Mouse (Mus musculus): Measurements from ENCODE around the gene Znhit1. TPM values are rescaled to one million over a fixed set of nuclear protein-coding genes. Genes with fewer than 3 reads are reported as not detected.
"Not testable (repeated sequence)": the region's sequence is repeated elsewhere in the genome, so short reads cannot be mapped to it uniquely, and the experiment has no call there.

The Znhit1 gene
- total and polyA plus RNA-seq, 2 experiments from 2014 or later, result 45.6 to 77.0 TPM

DNA sequence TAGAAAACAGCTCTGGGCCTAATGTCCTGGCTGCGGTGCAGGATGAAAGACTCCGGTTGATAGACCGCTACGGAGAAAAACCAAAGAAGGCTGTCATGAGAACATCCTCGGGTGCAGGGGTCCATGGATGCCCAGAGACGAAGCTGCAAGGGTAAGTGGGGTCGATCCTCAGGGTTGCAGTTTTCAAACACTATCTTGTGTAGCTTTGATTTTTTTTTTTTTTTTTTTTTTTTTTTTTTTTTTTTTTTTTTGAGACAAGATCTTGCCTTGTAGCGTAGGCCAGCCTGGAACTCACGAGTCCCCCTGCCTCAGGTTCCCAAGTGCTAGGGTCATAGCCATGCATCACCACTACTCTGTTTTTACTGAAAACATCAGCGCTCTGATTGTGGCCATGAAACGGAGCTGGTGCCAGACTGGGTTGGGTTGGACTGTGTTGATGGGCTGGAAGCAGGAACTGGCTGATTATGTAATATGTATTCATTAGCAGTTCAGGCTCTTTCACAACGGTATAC, 34.3 kb downstream of the Znhit1 start:
- DNase-seq (ENCODE audit: low spot score) (peak; percentile 58), ATAC-seq (ENCODE audit: insufficient read depth, low read depth) (peak; percentile 3; the same call in 1 of the 2 replicates)
- H3K27me3 ChIP-seq (ENCODE audit: control insufficient read depth, insufficient read depth, low read length), result no peaks in the 10 kb centered on the region
- H3K27ac ChIP-seq (ENCODE audit: low read depth), result peak overlapping the region; percentile 58
- peaks cover 7% of the 10 kb centered on the region; the same call in 1 of the 2 replicates for H3K36me3 ChIP-seq (replicated peaks; ENCODE audit: control insufficient read depth, insufficient read depth, low read length)
- no peaks in the 10 kb centered on the region for H3K9me3 ChIP-seq (replicated peaks; ENCODE audit: control insufficient read depth, low read length)
- TF ChIP-seq EP300 (IDR thresholded peaks at IDR 0.05; ENCODE audit: low read depth) (no peak), CTCF (IDR thresholded peaks at IDR 0.05; ENCODE audit: low read depth) (no peak)
- 4% methylated on average over 12 of the region's 12 CpGs for WGBS
- peaks cover 6% of the 10 kb centered on the region for H3K4me1 ChIP-seq (ENCODE audit: control insufficient read depth, insufficient read depth)
- peak overlapping the region; percentile 64 for H3K9ac ChIP-seq (replicated peaks; ENCODE audit: low read depth, low read length)
- peak overlapping the region; percentile 61 for H3K4me2 ChIP-seq (ENCODE audit: low read depth, low read length)
- peak overlapping the region; percentile 62 for H3K4me3 ChIP-seq (ENCODE audit: low read depth, low read length)

DNA sequence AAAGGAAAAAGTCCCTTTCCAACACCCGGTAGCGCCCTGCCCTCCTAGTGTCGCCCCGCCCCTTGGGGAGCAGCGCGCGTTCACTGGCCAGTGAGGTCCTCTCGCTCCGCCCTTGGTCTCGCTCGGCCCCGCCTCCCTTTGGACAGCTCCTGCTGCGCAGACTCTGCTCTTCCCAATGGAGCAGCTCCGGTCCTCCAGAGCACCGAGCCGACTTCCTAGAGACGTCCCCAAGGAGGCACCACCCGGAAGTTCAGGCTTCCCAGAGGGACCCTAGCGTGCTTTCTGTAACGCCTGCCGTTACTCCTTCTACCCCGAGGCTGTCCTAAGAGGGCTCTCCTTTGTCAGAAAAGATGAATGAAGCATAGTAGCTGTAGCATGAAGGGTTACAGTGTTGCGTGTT, 34.8 kb downstream of the Znhit1 start, which contains the start of gene Fis1:
Gene Fis1, plus strand, starts transcription at position 261 of the 400 bp plus-strand sequence.
- H3K4me2 ChIP-seq (ENCODE audit: low read depth, low read length), result peak within 1 kb of the TSS; percentile 61
- peaks cover 7% of the 10 kb centered on the region; the same call in 1 of the 2 replicates for H3K36me3 ChIP-seq (replicated peaks; ENCODE audit: control insufficient read depth, insufficient read depth, low read length)
- no peak for TF ChIP-seq CTCF (IDR thresholded peaks at IDR 0.05; ENCODE audit: low read depth)
- TF ChIP-seq EP300 (IDR thresholded peaks at IDR 0.05; ENCODE audit: low read depth), result no peak
- no peaks in the 10 kb centered on the region for H3K9me3 ChIP-seq (replicated peaks; ENCODE audit: control insufficient read depth, low read length)
- peak; percentile 98 for DNase-seq (ENCODE audit: low spot score)
- peaks cover 6% of the 10 kb centered on the region for H3K4me1 ChIP-seq (ENCODE audit: control insufficient read depth, insufficient read depth)
- peak; percentile 100 for ATAC-seq (ENCODE audit: insufficient read depth, low read depth)
- WGBS, result under 1% methylated on average over 23 of the region's 23 CpGs
- H3K27me3 ChIP-seq (ENCODE audit: control insufficient read depth, insufficient read depth, low read length), result no peaks in the 10 kb centered on the region
- peak within 1 kb of the TSS; percentile 62 for H3K4me3 ChIP-seq (ENCODE audit: low read depth, low read length)
- H3K27ac ChIP-seq (ENCODE audit: low read depth), result peak within 1 kb of the TSS; percentile 58
- peak within 1 kb of the TSS; percentile 64 for H3K9ac ChIP-seq (replicated peaks; ENCODE audit: low read depth, low read length)

GRCm38 (mm10) chr5:136952153-136952552, 35.7 kb downstream of the Znhit1 start:
- no peaks in the 10 kb centered on the region for H3K9me3 ChIP-seq (replicated peaks; ENCODE audit: control insufficient read depth, low read length)
- DNase-seq (ENCODE audit: low spot score) (no peak), ATAC-seq (ENCODE audit: insufficient read depth, low read depth) (no peak)
- H3K9ac ChIP-seq (replicated peaks; ENCODE audit: low read depth, low read length), result no peak overlapping the region
- H3K4me3 ChIP-seq (ENCODE audit: low read depth, low read length), result no peak overlapping the region
- H3K27ac ChIP-seq (ENCODE audit: low read depth), result no peak overlapping the region
- peaks cover 6% of the 10 kb centered on the region for H3K4me1 ChIP-seq (ENCODE audit: control insufficient read depth, insufficient read depth)
- TF ChIP-seq CTCF (IDR thresholded peaks at IDR 0.05; ENCODE audit: low read depth) (no peak), EP300 (IDR thresholded peaks at IDR 0.05; ENCODE audit: low read depth) (no peak)
- no peaks in the 10 kb centered on the region for H3K27me3 ChIP-seq (ENCODE audit: control insufficient read depth, insufficient read depth, low read length)
- 0 out of 2 replicates have a peak, but pooled peaks cover under 1% of the 10 kb centered on the region for H3K36me3 ChIP-seq (replicated peaks; ENCODE audit: control insufficient read depth, insufficient read depth, low read length)
- no peak overlapping the region; the same call in 1 of the 2 replicates for H3K4me2 ChIP-seq (ENCODE audit: low read depth, low read length)
- WGBS, result 52% methylated on average over 4 of the region's 4 CpGs

DNA sequence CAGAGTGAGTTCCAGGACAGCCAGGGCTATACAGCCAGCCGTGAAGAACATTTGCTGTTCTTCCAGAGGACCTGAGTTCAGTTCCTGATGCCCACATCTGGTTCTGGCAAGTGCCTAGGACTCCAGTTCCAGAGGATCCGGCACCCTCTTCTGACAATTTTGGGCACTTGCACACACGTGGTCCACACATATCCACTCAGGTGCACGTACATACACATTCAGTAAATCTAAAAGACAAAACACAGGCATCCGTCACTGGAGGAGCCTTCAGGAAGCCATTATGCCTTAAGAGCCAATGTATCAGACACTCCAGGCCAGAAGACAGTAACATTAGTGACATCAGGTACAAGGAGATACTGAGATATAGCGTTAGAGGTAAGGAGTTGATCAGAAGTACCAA, 37.3 kb downstream of the Znhit1 start:
- Histone ChIP-seq H3K27ac (ENCODE audit: low read depth) (no peak overlapping the region), H3K4me3 (ENCODE audit: low read depth, low read length) (no peak overlapping the region), H3K4me1 (ENCODE audit: control insufficient read depth, insufficient read depth) (peaks cover 6% of the 10 kb centered on the region), H3K9ac (replicated peaks; ENCODE audit: low read depth, low read length) (no peak overlapping the region), H3K36me3 (replicated peaks; ENCODE audit: control insufficient read depth, insufficient read depth, low read length) (no peaks in the 10 kb centered on the region), H3K4me2 (ENCODE audit: low read depth, low read length) (no peak overlapping the region), H3K27me3 (ENCODE audit: control insufficient read depth, insufficient read depth, low read length) (no peaks in the 10 kb centered on the region), H3K9me3 (replicated peaks; ENCODE audit: control insufficient read depth, low read length) (no peaks in the 10 kb centered on the region)
- no peak for DNase-seq (ENCODE audit: low spot score)
- WGBS, result 81% methylated on average over 6 of the region's 6 CpGs
- TF ChIP-seq EP300 (IDR thresholded peaks at IDR 0.05; ENCODE audit: low read depth) (no peak), CTCF (IDR thresholded peaks at IDR 0.05; ENCODE audit: low read depth) (no peak)
- no peak for ATAC-seq (ENCODE audit: insufficient read depth, low read depth)

DNA sequence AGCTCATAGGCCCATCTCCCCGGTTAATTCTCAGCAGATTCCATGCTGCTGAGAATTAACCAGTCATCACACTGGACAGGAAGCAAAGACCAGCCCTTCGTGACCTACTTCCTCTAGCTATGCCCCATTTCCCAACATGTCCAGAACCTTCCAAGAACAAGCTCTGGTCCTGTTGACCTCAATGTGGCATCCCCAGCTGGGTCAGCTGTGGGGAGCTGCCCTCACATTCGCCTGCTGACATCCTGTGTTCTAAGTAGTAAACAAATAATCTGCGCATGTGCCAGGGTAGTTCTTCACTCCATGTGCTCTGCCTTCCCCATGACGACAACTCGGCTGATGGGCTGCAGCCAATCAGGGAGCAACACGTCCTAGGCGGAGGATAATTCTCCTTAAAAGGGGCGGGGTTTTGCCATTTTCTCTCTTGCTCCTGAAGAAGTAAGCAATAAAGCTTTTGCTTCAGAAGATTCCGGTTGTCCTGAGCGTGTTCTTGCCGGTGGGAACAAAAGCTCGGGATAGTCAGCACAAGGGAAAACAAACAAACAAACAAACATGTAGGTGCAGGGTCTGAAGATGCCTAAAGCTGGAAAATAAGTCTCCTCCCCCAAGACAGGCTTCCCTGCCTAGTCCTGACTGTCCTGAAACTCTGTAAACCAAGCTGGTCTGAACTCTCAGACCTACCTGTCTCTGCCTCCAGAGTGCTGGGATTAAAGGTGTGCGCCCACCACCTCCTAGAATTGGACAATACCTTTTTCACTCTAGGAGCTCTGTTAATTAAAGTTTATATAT, 38.1 kb downstream of the Znhit1 start:
- not testable (repeated sequence) for DNase-seq (ENCODE audit: low spot score); H3K4me1 ChIP-seq (ENCODE audit: control insufficient read depth, insufficient read depth); H3K9me3 ChIP-seq (replicated peaks; ENCODE audit: control insufficient read depth, low read length); H3K9ac ChIP-seq (replicated peaks; ENCODE audit: low read depth, low read length); H3K27me3 ChIP-seq (ENCODE audit: control insufficient read depth, insufficient read depth, low read length); H3K4me2 ChIP-seq (ENCODE audit: low read depth, low read length); ATAC-seq (ENCODE audit: insufficient read depth, low read depth); H3K36me3 ChIP-seq (replicated peaks; ENCODE audit: control insufficient read depth, insufficient read depth, low read length); H3K4me3 ChIP-seq (ENCODE audit: low read depth, low read length); H3K27ac ChIP-seq (ENCODE audit: low read depth)
- WGBS, result 74% methylated on average over 14 of the region's 14 CpGs

Measured in heart, postnatal 0 days (tissue).